Mouse (Mus musculus) olfactory bulb, adult 2 months (tissue): Measurements from ENCODE around the gene Ergic2.

Source experiments
- CTCF ChIP-seq: fragments of 200-500 bp; IDR thresholded peaks from 2 replicates; pipeline ENCODE4 v1.5.1; 2012; ENCODE audit warnings: low read depth, mild to moderate bottlenecking, low read length, moderate library complexity; ENCODE audit not compliant: insufficient read depth
- POLR2A ChIP-seq: fragments of 200-500 bp; IDR thresholded peaks from 2 replicates; pipeline ENCODE4 v1.6.1; 2012; ENCODE audit warnings: mild to moderate bottlenecking, low read depth, low read length, moderate library complexity; ENCODE audit not compliant: insufficient read depth

GRCm38 (mm10) chr6:148139288-148139995 lies 72.7 kb downstream of the Ergic2 start:
- no peak for TF ChIP-seq POLR2A
- TF ChIP-seq CTCF: no peak
